Mouse (Mus musculus): ENCODE results near the gene Capza2.
A peak's percentile ranks its signal among the peaks of the same experiment; 100 is the strongest.
"Not testable (repeated sequence)": the region's sequence is repeated elsewhere in the genome, so short reads cannot be mapped to it uniquely, and the experiment has no call there.

The Capza2 gene

DNA sequence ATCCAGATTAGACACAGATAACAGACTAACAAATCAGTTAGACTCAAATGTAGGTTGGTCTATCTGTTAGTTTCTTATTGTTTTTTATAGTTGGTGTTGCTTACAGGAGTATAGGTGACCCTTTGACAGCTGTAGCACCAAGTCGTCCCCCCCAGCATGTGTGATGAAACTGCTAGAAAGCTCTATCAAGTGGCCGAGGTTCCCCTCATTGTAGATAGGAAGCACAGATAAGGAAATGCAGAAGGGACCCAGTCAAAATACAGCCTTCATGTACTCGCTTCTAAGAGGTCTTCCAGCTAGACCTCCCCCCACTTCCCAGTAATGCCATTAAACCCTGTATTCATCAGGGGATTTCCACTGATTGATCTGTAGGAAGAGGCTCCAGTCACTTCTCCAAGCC lies 6.7 kb downstream of the Capza2 start:
- no peak for DNase-seq (ENCODE audit: low read depth)

DNA sequence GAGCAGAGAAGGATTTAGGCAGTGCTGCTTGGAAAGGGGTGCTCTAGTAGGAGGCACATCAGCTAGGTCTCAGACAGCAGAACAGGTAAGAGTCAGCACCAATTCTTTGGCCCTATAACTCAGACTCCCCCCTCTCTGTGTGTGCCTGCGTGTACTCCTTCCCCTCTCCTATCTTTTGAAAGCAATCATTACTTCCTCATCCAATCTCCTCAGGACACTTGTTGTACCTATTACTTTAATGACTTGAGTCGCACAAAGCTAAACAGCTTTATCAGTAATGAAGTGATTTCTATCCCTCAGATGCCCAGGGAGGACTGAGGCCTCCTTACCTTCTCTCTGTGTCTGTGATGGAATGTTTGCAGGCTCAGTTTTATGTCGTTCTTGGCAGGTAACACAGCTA lies 10.1 kb downstream of the Capza2 start:
- DNase-seq (ENCODE audit: low read depth): no peak

GRCm38 (mm10) chr6:17652132-17652531 lies 16.1 kb downstream of the Capza2 start:
- DNase-seq (ENCODE audit: low read depth): no peak

GRCm38 (mm10) chr6:17655080-17655479 lies 19.0 kb downstream of the Capza2 start:
- DNase-seq (ENCODE audit: low read depth): peak; percentile 39

DNA sequence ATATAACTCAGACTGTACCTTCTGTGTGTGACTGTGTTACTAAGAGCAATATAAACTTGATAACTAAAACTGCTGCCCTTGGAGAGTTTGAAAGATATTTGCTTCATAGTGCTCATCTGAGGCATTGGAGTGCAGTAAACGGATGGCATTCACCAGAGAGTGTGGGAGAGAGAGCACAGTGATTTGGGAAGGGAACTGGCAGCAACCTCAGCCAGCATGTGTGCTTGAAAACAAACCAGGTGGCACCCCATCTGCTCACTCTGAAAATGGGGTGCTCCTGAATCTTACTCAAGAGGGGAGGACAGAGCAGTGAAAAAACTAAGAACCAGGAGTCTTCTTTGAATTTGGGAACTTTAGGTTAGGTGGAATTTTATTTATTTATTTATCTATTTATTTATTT lies 21.3 kb downstream of the Capza2 start:
- no peak for DNase-seq (ENCODE audit: low read depth)

DNA sequence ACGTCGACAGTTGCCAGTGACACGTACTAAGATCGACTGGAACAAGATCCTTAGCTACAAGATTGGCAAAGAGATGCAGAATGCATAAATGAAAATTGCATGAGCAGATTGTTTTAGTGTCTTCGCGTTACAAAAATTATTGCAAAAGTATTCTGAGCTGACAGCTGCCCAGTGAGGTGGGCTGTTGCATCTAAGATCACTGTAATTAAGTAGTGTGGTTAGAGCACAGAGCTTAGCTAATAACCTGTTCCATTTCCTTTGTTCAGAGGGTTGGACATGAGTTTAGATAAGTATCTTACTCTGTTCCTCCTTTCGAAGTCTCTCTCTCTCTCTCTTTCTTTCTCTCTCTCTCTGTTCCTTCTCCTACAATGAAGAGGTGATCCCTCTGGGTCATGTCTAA lies 29.3 kb downstream of the Capza2 start:
- no peak for DNase-seq (ENCODE audit: low read depth)

- no peak for DNase-seq (ENCODE audit: low read depth)
These were observed 30.0 kb downstream of the Capza2 start for GRCm38 (mm10) chr6:17666024-17666423.

DNA sequence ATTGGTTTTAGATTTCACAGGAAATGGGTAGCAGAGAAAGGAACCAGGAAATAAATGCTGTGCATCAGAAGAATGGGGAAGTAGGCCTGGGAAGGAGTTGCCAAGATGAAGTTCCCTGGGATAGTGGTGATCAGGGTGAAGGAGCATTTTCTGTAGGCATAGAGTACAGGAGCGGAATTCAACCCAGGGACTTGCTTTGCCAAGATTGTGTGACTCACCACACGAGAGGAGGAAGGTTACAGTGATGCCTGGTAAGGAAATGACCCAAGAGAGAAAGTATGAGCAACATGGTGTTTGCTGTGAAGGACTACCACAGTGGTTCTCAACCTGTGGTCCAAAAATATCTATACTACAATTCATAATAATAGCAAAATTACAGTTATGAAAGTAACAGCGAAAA lies 31.8 kb downstream of the Capza2 start:
- DNase-seq (ENCODE audit: low read depth): no peak

DNA sequence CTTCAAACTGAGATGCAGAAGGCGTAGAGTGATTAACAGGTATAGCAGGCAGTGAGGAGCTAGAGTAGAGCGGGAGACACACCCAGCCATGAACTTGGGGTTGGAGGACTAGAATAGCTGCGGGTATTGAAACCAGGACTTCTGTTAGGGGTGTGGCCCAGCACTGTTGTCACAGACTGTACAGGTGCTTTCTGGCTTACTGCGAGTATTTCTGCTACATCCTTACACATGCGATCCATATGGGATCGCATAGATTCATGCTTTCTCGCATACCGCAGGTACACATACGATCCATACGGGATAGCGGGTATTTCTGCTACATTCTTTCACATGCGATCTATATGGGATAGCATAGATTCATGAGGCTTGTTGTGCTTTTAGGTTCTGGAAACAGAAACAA lies 32.3 kb downstream of the Capza2 start:
- no peak for DNase-seq (ENCODE audit: low read depth)

- DNase-seq (ENCODE audit: low read depth): no peak
These were observed 33.8 kb downstream of the Capza2 start for GRCm38 (mm10) chr6:17669826-17670225.

DNA sequence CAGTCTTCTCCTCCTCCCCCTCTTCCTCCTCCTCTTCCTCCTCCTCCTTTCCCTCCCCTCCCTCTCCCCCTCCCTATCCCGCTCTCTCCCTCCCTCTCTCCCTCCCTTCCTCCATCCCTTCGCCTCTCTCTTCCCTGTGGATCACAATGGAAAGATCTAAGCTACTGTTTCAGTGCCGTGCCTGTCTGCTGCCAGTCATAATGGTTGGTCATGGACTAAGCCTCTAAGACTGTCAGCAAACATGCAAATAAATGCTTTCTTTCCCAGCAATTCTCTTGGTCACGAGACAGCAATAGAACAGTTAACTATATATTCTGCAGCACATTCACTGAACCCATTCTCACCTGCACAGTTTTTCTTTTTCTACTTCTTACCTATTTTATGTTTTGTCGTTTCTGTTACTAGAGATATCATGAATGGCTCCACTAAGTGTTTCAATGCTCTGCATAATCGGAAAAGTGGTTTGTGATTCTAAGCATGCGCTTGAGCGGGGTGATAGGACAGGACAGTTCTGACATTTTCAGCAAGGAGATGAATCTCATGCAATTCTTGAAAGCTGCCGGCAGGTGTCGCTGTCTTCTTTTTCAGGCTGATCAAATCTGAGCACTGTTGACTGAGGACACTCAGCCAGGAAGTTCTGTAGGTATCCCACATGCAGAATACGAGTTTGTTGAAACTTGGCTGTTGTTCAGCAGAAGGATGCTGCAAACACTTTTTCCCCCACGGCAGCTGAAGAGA lies 39.2 kb downstream of the Capza2 start:
- peak; percentile 88 for DNase-seq (ENCODE audit: low read depth)

DNA sequence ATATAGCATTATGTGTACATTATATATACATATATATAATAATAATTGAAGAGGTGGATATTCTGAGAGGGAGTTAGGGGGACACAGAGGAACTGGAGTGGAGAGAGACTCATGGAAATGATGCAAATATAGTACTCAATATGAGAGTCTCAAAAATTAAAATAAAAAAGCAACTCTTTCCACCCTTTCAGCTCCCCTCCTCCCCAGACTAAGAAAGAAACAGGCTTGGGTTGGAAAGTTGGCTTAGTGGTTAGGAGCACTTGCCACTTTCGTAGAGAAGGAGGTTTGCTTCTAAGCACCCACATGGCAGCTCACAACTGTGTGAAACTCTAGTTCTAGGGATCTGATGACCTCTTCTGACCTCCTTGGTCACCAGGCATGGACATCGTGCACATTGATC lies 41.0 kb downstream of the Capza2 start:
- no peak for DNase-seq (ENCODE audit: low read depth)

DNA sequence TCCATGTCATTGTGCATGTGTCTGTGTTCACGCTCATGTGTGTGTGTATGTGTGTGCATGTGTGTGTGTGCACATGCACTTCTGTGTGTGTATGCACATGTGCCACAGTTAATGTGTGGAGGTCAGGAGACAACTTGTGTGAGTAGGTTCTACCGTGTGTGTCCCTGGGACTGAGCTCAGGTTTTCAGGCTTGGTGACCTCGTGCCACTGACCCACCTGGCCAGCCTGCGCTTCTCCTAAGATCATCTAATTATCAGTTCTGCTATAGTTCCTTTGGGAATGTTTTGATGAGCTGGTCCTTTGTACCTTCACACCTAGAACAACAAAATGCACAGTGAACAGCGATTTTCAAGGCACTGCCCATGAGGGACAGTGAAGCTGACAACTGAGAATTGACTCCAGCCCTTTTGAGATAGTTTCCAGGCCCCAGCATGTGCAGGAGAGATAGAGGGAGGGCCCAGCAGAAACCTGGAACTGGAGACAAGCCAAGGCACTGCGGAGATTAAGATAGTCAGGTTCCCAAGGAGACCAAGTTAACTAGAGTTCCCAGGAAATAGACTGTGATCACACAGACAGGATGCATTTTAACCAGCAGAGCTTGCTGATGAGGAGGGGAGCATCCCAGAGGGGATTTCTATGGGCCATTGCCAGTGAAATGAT lies 44.4 kb downstream of the Capza2 start:
- no peak for DNase-seq (ENCODE audit: low read depth)

DNA sequence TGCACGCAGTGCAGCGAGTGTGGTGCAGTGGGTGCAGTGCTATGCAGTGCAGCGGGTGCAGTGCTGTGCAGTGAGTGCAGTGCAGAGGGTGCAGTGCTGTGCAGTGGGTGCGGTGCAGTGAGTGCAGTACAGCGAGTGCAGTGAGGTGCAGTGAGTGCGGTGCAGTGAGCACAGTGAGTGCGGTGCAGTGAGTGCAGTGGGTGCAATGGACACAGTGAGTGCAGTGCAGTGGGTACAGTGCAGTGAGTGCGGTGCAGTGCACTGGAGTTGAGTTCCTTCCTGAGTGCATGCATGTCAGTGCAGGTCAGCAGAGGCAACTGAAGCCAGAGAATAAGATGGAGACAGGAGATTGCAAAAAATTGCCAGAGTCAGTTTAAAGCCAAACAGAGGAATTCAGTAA lies 45.8 kb downstream of the Capza2 start:
- DNase-seq (ENCODE audit: low read depth): no peak

DNA sequence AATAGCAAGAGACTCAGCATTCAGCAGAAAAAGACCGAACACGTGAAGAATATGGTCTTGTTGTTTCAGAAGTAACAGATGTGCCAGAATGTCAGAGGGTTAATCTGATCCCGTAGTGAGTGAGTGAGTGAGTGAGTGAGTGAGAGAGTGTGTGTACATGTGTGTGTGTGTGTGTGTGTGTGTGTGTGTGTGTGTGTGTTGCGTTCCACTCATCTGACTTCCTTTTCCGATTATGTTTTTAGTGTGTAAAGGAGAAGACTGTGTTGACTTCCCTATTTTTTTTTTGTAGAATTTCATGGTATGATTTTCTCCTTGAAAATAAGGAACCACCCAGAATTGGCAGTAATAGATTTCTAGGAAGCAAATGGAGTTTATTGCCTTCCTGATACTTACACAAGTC lies 52.6 kb downstream of the Capza2 start:
- DNase-seq (ENCODE audit: low read depth): no peak

- no peak for DNase-seq (ENCODE audit: low read depth)
These were observed 56.6 kb downstream of the Capza2 start, which contains the start of gene St7 for GRCm38 (mm10) chr6:17692647-17693046. Gene St7 (plus strand): TSS chr6:17692933.

DNA sequence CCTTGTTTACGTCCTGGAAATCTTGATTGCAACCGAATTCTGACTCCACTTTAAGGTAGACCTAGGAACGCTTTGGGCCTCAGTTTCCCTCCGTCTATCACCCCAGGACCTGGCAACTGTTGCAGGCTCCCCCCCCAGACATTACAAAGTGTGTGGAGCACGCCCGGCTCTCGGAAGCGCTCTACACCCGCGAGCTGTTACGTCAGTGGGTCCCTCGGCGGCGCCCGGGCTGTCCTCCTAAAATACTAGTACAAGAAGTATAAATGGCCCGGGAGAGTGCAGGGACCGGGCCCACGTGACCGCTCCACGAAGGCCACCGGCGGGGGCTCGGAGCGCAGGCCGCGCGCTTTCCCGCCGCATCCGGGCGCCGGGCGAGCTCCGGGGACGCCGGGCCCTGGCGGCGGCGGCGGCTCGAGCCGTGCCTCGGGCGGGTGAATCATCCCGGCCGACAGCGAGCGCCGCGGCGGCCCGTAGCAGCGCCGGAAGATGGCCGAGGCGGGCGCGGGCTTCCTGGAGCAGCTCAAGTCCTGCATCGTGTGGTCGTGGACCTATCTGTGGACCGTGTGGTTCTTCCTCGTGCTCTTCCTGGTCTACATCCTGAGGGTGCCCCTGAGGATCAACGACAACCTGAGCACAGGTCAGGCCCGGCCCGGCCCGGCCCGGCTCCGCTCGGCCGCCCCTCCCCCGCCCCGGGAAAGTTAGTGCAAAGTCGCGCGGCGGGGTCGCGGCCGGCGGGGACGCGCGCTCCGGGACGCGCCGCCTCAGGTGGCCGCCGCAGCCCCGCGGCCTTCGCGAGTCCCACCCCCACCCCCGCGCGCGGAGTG lies 57.9 kb downstream of the Capza2 start:
- peak; percentile 70 for DNase-seq (ENCODE audit: low read depth)

GRCm38 (mm10) chr6:17694550-17694951 lies 58.5 kb downstream of the Capza2 start:
- peak; percentile 69 for DNase-seq (ENCODE audit: low read depth)

GRCm38 (mm10) chr6:17696321-17696734 lies 60.3 kb downstream of the Capza2 start:
- DNase-seq (ENCODE audit: low read depth): peak; percentile 50

- no peak for DNase-seq (ENCODE audit: low read depth)
These were observed 65.0 kb downstream of the Capza2 start for GRCm38 (mm10) chr6:17700936-17701612.

DNA sequence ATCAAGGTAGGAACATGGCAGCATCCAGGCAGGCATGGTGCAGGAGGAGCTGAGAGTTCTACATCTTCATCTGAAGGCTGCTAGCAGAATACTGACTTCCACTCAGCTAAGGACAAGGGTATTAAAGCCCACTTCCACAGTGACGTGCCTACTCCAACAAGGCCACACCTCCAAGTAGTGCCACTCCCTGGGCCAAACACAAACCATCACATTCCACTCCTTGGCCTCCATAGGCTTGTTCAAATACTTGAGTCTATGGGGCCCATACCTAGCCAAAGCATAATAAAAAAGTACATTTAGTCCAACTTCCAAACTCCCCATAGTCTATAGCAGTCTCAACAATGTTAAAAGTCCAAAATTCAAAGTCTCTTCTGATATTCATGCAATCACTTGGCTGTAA lies 68.0 kb downstream of the Capza2 start:
- DNase-seq (ENCODE audit: low read depth): not testable (repeated sequence)

DNA sequence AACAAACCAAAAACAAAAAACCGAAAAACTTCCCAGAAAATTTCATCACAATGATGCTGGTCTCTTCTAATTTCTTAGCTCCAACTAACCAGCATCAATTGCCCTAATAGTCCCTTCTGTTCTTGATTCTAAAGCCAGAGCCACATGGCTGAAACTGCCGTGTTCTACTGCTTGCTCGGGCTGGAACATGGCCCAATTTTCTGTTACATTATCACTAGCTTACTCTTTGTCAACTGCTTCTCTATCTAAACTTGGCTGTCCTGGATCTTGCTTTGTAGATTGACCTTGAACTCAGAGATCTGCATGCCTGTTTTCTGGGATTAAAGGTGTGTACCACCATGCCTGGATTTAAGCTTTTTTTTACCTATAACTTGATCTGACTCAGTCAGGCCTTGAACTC lies 69.9 kb downstream of the Capza2 start:
- DNase-seq (ENCODE audit: low read depth): no peak
